Mouse (Mus musculus): ENCODE data around the gene Fig4.

Gene Fig4

GRCm38 (mm10) chr10:41261218-41261617, 41.8 kb downstream of the Fig4 start:
- DNase-seq (ENCODE audit: low read depth, low spot score): no peak

- DNase-seq (ENCODE audit: low read depth, low spot score): no peak
These were observed 42.6 kb downstream of the Fig4 start for GRCm38 (mm10) chr10:41260243-41261006.

- DNase-seq (ENCODE audit: low read depth, low spot score): no peak
These were observed 52.4 kb downstream of the Fig4 start for GRCm38 (mm10) chr10:41250749-41251065.

DNA sequence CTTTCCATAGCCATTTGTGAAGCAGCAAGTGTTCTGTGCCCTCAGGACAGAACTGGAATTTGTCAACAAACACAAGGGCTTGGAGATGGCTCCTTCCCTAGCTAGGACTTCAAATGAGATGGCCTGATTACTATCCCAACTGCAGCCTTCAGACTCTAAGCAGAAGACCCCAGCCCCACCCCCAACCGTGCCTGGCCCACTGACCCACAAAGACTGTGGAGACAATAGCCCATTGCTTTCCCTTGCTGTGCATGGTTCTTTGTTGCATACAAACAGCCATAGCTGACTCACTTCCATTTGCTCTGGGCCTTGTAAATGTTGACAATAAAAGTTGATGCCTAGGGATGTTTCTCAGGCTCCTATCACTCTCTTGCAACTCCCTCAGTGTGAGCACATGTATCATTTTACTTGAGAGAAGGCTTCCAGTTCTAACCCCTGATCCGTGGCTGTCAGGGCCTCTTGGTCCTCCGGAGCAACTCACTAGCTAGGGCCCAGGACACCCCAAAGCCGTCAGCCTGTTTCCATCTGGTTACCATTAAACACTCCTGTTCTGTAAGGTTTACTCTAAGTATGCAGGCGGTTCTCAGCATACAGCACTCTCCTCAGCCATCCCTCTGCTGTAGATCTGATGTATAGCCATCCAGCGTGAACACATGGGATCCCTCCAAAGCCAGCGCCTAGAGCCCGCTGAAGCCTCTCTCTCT, 52.9 kb downstream of the Fig4 start:
- no peak for DNase-seq (ENCODE audit: low read depth, low spot score)

- no peak for DNase-seq (ENCODE audit: low read depth, low spot score)
These were observed 53.9 kb downstream of the Fig4 start for GRCm38 (mm10) chr10:41249006-41249659.

- DNase-seq (ENCODE audit: low read depth, low spot score): no peak
These were observed 55.1 kb downstream of the Fig4 start for GRCm38 (mm10) chr10:41247800-41248473.

DNA sequence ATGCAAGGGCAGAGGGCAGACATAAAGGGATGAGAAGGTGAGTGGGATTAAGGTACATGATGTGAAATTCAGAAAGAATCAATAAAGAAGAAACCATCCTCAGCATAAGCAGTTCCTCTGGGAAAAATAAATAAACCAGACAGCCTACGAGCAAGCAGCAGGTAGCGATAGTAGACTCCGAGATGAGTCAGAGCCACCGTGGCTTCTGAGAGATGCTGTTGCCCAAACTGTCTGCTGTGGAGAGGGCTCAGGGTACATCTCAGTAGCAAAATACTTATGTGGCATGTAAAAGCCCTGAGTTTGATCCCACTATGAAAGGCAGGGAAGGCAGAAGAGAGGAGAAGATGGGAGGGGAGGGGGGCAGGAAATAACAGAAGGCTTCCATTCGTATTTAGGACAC, 56.9 kb downstream of the Fig4 start:
- DNase-seq (ENCODE audit: low read depth, low spot score): no peak

DNA sequence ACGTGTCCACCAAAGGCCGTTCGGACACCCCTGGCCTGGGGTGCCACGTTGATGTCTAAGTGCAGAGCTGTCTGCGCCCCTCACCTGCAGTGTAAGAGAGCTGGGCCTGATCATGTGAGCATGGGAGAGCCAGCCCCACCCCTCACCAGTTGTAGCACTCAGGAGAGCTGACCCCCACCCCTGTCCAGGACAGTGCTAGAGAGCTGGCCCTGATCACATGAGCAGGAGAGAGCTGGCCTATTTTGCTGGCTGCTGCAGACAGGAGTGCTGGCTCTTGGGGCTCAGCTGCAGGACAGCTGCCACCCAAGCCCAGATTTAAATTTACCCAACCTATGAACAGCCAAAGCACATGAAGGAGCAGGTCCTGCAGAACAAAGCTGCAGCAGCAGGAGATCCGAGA, 57.6 kb downstream of the Fig4 start:
- DNase-seq (ENCODE audit: low read depth, low spot score): no peak

GRCm38 (mm10) chr10:41245028-41245427, 58.0 kb downstream of the Fig4 start:
- no peak for DNase-seq (ENCODE audit: low read depth, low spot score)

- DNase-seq (ENCODE audit: low read depth, low spot score): no peak
These were observed 59.1 kb downstream of the Fig4 start for GRCm38 (mm10) chr10:41243930-41244329.

DNA sequence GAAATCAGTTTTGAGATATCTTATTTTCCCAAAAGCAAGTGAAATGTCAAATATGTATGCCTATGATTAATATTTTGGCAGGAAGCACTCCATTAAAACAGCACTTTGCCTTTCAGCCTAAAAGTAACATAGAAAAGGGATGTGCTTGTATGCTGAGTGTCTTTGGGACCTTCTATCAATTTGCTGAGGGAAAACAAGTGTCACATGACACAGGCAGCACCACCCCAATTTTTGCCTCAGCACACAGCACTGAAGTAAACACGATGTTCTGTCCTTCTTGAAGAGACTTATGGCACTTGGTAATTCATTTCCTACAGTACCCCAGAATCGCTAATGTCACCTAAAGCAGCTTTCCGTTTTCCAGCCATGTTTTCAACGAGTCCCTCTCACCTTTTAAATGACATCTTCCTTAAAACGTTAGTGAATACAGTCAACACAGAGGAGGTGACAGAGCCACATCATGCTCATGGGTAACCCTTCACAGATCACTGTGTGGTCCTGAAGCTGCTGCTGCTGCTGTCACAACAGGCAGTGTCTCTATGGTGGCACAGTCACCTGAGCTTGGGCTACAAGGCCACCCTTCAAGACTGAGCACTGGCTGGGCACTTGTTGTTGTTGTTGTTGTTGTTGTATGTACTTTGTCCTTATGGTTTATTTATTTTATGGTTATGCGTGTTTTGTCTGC, 61.4 kb downstream of the Fig4 start:
- DNase-seq (ENCODE audit: low read depth, low spot score): no peak

DNA sequence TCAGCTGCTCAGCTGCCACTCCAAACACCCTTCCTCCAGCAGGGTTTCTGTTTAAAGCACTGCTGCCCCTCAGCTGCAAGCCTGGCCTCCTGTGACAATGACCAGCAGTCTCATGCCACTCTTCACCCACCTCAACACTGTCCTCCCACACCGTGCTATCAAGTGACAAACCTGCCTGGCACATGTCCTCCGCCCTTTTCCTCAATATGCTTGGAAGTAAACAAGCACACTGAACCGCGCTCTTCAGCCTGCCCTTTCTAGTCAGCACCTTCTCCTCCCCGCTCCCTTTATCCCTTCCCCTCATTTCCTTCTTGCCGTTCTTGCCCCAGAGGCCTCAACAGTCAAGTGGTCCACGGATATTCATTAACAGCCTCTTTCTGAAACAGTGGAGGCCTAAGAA, 62.0 kb downstream of the Fig4 start:
- DNase-seq (ENCODE audit: low read depth, low spot score): no peak

DNA sequence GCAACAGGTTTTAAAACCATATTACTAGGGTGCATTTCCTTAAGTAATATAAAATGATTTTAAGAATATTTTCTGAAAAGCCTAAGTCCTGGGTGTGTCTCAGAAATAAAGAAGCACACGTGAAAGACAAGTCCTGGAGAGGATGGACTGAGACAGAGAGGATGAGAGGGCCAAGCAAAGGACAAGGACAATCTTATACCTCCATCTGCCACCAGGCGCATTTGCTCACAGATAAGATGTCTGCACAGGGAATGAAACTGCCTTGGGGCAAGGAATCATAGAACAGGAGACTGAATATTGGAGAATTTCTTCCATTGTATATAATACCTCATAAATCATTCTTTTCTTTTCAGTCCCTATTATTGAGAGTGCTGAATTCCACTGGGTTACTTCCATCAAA, 67.0 kb downstream of the Fig4 start:
- DNase-seq (ENCODE audit: low read depth, low spot score): no peak

DNA sequence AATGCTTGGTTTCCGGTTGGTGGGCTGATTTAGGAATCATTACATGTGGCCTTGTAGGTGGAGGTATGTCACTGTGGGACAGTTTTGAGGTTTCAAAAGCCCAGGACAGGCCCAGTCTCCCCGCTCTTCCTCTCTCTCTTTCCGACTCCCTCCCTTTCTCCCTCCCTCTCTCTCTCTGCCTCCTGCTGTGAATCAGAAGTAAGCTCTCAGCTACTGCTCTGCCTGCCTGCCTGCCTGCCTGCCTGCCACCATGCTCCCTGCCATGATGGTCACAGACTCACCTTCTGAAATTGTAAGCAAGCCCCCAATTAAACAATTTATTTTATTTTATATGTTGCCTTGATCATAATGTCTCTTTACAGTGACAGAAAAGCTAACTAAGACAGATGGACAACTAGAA, 67.5 kb downstream of the Fig4 start:
- no peak for DNase-seq (ENCODE audit: low read depth, low spot score)

DNA sequence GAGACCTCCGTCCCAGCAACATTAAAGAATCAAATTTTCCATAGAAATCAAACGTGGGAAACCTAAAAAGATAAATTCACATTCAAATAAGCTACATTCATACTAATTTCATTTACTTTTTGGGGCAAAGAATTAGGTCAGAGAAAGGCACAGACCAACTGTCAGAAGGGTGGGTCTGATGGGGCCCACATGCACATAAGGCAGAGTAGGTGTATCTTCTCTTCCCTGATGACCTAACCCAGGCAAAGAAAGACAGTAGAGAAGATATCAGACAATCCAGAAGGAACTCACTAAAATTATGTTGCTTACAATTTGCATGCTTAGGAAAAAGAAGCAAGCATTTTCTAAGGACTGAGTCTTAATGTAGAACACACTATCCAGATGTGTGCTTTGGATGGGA, 67.9 kb downstream of the Fig4 start:
- DNase-seq (ENCODE audit: low read depth, low spot score): no peak

- DNase-seq (ENCODE audit: low read depth, low spot score): no peak
These were observed 68.5 kb downstream of the Fig4 start for GRCm38 (mm10) chr10:41234552-41234951.

GRCm38 (mm10) chr10:41233140-41233539, 69.9 kb downstream of the Fig4 start:
- no peak for DNase-seq (ENCODE audit: low read depth, low spot score)

- no peak for DNase-seq (ENCODE audit: low read depth, low spot score)
These were observed 71.8 kb downstream of the Fig4 start for GRCm38 (mm10) chr10:41231163-41231835.

GRCm38 (mm10) chr10:41227626-41228025, 75.4 kb downstream of the Fig4 start:
- no peak for DNase-seq (ENCODE audit: low read depth, low spot score)

DNA sequence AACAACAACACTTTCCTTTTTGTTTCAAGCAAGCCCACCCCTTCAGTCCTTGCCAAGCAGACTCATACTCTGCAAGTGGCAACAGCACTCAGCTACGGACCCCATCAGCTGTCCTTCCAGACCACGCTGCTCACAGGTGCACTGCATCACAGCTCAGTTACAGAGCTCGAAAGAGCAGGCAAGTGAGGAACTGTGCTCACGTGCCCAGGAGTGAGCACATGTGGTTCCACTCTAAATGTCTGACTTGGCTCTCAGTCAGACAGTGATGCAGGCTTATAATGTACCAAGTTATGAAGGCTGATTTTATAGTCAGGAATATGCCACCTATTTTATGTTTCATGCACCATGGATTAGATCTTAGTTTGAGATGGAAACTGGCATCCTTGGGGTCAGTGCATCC, 79.6 kb downstream of the Fig4 start:
- DNase-seq (ENCODE audit: low read depth, low spot score): no peak

DNA sequence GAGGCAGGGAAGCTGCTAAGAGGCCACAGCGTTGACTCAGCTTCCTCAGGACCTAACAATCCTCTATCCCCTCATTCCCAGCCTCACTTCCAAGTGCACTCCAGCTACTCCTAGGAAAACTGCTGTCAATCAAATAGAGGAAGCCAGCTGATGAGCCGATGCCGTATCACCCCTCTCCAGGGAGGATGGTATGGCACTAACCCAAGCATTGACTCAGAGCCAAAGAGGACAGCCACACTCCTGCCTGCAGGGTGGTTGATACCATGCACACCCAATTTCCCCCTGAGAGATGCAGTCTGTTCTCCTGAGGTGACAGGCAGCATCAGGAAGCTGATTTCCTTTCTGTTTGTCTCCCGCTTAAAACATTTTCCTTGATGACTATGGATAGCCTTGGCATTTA, 81.9 kb downstream of the Fig4 start:
- no peak for DNase-seq (ENCODE audit: low read depth, low spot score)
